Mouse (Mus musculus): ENCODE data around the gene Pex6. TPM values are rescaled to one million over a fixed set of nuclear protein-coding genes. Genes with fewer than 3 reads are reported as not detected.
A peak's percentile ranks its signal among the peaks of the same experiment; 100 is the strongest.

Pex6 gene
- polyA plus RNA-seq (2014; fragmentation: Nextera tagmentation; extraction: Ambion mirVana) = 20.5 and 21.0 TPM in 2 replicates

DNA sequence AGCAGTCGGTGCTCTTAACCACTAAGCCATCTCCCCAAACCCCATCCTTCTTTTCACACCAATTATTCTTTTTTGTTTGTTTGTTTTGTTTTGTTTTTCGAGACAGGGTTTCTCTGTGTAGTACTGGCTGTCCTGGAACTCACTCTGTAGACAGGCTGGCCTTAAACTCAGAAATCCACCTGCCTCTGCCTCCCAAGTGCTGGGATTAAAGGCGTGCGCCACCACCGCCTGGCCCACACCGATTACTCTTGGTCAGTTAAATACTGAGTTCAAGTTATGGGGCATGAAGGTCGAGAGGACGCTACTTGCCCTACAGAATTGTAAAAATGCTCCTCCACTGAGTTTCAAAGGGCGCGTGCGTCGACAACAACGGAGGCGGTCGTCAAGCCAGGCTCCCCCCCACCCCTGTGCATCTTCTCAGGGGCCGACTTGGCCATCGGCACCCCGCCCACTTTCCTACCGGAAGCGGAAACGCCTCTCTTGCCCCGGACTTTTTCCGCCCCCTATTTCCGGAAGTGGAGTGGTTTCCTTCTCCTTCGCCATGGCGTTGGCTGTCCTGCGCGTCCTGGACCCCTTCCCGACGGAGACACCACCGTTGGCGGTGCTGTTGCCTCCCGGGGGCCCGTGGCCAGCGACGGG lies at the start of gene Pex6:
Pex6 (plus strand) TSS at position 505 of the 639 bp plus-strand sequence.
- no peaks in the 10 kb centered on the region for H3K27me3 ChIP-seq (ENCODE audit: control insufficient read depth, insufficient read depth, low read length)
- peak within 1 kb of the TSS; percentile 97 for H3K4me2 ChIP-seq (replicated peaks; ENCODE audit: low read depth, low read length)
- peaks cover 20% of the 10 kb centered on the region for H3K36me3 ChIP-seq (ENCODE audit: control insufficient read depth, insufficient read depth, low read length)
- H3K9me3 ChIP-seq (ENCODE audit: control insufficient read depth, low read length) = no peaks in the 10 kb centered on the region
- H3K4me3 ChIP-seq (ENCODE audit: low read length) = peak within 1 kb of the TSS; percentile 100
- peaks cover 10% of the 10 kb centered on the region for H3K4me1 ChIP-seq (ENCODE audit: control insufficient read depth, insufficient read depth, low read length)
- 7% methylated on average over 36 of the region's 36 CpGs for WGBS
- ATAC-seq (ENCODE audit: low FRiP score, low TSS enrichment) = peak; percentile 92
- H3K9ac ChIP-seq (ENCODE audit: low read depth, low read length) = peak within 1 kb of the TSS; percentile 93
- H3K27ac ChIP-seq (ENCODE audit: low read depth, low read length) = peak within 1 kb of the TSS; percentile 56; the same call in 1 of the 2 replicates

DNA sequence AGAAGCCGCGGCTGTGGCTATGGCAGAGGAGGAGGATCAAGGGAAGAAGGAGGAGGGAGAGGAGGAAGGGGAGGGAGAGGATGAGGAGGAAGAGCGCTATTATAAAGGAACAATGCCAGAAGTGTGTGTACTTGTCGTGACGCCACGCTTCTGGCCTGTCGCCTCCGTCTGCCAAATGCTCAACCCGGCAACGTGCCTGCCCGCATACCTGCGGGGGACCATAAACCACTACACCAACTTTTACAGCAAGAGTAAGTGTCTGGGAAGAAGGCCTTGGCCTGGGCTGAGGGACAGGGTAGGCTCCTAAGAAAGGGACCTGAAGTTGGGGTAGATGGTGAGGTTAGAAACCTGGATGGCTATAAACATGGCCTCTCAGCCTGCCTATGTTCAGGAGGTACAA lies 49.3 kb upstream of the Pex6 start:
- no peak overlapping the region for H3K4me3 ChIP-seq (ENCODE audit: low read length)
- H3K4me2 ChIP-seq (replicated peaks; ENCODE audit: low read depth, low read length) = no peak overlapping the region
- no peak overlapping the region for H3K27ac ChIP-seq (ENCODE audit: low read depth, low read length)
- no peaks in the 10 kb centered on the region for H3K27me3 ChIP-seq (ENCODE audit: control insufficient read depth, insufficient read depth, low read length)
- no peaks in the 10 kb centered on the region for H3K9me3 ChIP-seq (ENCODE audit: control insufficient read depth, low read length)
- no peak for ATAC-seq (ENCODE audit: low FRiP score, low TSS enrichment)
- peaks cover 97% of the 10 kb centered on the region for H3K36me3 ChIP-seq (ENCODE audit: control insufficient read depth, insufficient read depth, low read length)
- H3K9ac ChIP-seq (ENCODE audit: low read depth, low read length) = no peak overlapping the region
- H3K4me1 ChIP-seq (ENCODE audit: control insufficient read depth, insufficient read depth, low read length) = no peaks in the 10 kb centered on the region
- WGBS = 84% methylated on average over 12 of the region's 12 CpGs

DNA sequence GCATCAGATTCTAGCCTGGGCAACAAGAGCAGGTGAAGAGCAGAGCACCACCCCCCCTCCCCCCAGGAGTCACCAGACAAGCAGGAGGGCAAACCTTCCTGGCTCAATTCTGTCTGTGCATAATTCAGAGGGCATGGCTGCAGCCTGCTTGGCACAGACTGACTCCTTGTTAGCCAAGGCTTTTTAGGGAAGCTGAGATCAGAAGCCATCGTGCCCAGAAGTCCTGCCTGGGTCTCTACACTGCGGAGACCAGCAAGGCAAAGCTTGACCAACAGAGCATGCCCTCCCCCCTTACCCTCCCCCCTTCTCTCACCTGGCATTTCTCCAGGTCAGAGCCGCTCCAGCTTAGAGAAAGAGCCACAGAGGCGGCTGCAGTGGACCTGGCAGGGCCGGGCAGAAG lies 48.5 kb upstream of the Pex6 start:
- Histone ChIP-seq H3K4me3 (ENCODE audit: low read length) (no peak overlapping the region), H3K4me1 (ENCODE audit: control insufficient read depth, insufficient read depth, low read length) (no peaks in the 10 kb centered on the region), H3K4me2 (replicated peaks; ENCODE audit: low read depth, low read length) (no peak overlapping the region), H3K9me3 (ENCODE audit: control insufficient read depth, low read length) (no peaks in the 10 kb centered on the region), H3K27ac (ENCODE audit: low read depth, low read length) (no peak overlapping the region), H3K9ac (ENCODE audit: low read depth, low read length) (no peak overlapping the region), H3K36me3 (ENCODE audit: control insufficient read depth, insufficient read depth, low read length) (peaks cover 95% of the 10 kb centered on the region), H3K27me3 (ENCODE audit: control insufficient read depth, insufficient read depth, low read length) (no peaks in the 10 kb centered on the region)
- WGBS = 81% methylated on average over 5 of the region's 5 CpGs
- ATAC-seq (ENCODE audit: low FRiP score, low TSS enrichment) = no peak

DNA sequence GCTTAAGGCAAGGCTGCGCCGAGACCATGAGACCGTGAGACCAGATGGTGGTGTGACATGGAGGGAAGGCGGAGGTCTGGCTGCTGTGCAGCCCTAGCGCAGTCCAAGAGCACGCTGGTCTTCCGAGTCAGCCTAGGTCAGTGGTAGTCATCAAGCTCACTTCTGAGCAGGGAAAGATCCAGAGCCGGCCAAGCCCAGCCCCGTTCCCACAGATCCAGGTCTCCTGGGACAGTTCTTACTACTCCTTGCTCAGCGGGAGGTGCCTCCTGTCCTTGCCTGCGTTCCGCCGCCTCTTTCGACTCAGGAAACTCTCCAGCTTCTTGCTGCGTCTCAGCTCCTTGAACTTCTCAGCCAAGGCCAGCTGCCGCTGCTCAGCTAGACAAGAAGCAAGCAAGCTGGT lies 43.6 kb upstream of the Pex6 start:
- Histone ChIP-seq H3K4me3 (ENCODE audit: low read length) (no peak overlapping the region), H3K4me1 (ENCODE audit: control insufficient read depth, insufficient read depth, low read length) (peaks cover 3% of the 10 kb centered on the region), H3K36me3 (ENCODE audit: control insufficient read depth, insufficient read depth, low read length) (peaks cover 74% of the 10 kb centered on the region), H3K27ac (ENCODE audit: low read depth, low read length) (no peak overlapping the region), H3K27me3 (ENCODE audit: control insufficient read depth, insufficient read depth, low read length) (no peaks in the 10 kb centered on the region), H3K4me2 (replicated peaks; ENCODE audit: low read depth, low read length) (no peak overlapping the region), H3K9ac (ENCODE audit: low read depth, low read length) (no peak overlapping the region), H3K9me3 (ENCODE audit: control insufficient read depth, low read length) (no peaks in the 10 kb centered on the region)
- no peak; the same call in 1 of the 2 replicates for ATAC-seq (ENCODE audit: low FRiP score, low TSS enrichment)
- WGBS = 86% methylated on average over 16 of the region's 16 CpGs

DNA sequence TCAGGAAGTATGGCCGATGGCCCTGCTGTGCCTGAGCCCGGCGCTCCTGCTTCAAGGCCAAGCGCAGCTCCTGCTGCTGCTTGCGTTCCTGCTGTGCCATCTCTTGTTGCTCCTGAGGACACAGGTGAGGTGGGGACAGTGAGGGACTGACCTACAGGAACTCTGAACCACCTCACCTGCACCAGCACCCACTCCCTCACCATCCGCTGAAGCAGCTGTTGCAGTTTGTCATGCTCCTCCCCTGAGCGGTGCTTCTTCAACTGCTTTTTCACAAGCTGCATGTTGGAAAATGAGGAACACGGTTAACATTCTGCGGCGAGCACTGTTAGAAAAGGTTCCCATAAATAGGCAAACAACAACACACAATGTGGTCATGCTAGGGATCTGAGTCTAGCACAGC lies 41.4 kb upstream of the Pex6 start:
- no peaks in the 10 kb centered on the region for H3K27me3 ChIP-seq (ENCODE audit: control insufficient read depth, insufficient read depth, low read length)
- peaks cover 56% of the 10 kb centered on the region for H3K36me3 ChIP-seq (ENCODE audit: control insufficient read depth, insufficient read depth, low read length)
- H3K9ac ChIP-seq (ENCODE audit: low read depth, low read length) = no peak overlapping the region
- no peak for ATAC-seq (ENCODE audit: low FRiP score, low TSS enrichment)
- no peak overlapping the region for H3K4me2 ChIP-seq (replicated peaks; ENCODE audit: low read depth, low read length)
- H3K4me3 ChIP-seq (ENCODE audit: low read length) = no peak overlapping the region
- peaks cover 17% of the 10 kb centered on the region for H3K4me1 ChIP-seq (ENCODE audit: control insufficient read depth, insufficient read depth, low read length)
- no peaks in the 10 kb centered on the region for H3K9me3 ChIP-seq (ENCODE audit: control insufficient read depth, low read length)
- 96% methylated on average over 10 of the region's 10 CpGs for WGBS
- H3K27ac ChIP-seq (ENCODE audit: low read depth, low read length) = no peak overlapping the region

DNA sequence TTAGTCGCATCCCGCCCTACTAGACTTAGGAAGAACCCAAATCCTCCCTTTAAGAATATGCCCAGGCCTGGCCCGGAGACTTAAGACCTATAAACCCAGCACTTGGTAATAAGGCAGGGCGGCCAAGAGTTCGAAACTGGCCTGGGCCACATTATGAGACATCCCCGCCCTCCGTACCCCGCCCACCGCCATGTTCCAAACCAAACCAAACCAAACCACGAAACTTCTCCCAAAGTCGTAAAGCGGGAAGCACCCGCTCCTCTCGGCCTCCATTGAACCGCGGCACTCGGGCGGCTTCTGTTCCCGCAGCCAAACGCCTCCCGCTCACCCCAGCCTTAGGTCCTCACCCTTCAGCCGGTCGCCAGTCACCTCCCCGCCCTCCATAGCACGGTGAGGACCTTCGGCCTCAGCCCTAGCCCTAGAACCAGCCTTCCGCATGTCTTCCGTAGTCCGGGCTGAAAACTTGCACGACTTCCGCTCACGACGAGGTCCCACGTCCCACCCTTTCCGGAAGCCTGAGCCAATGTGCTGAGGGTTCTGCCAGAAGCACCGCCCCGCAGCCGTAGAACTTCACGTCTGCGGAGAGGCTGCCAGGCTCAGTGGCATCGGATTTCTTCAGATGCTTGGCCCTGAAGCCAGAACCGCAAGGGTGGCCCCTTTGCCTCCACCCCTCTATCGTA lies 37.3 kb upstream of the Pex6 start, which contains the start of gene Rrp36:
Rrp36 (minus strand) TSS at position 503 of the 680 bp plus-strand sequence.
- WGBS = under 1% methylated on average over 43 of the region's 43 CpGs
- Histone ChIP-seq H3K36me3 (ENCODE audit: control insufficient read depth, insufficient read depth, low read length) (peaks cover 64% of the 10 kb centered on the region), H3K27me3 (ENCODE audit: control insufficient read depth, insufficient read depth, low read length) (no peaks in the 10 kb centered on the region), H3K9me3 (ENCODE audit: control insufficient read depth, low read length) (no peaks in the 10 kb centered on the region), H3K4me3 (ENCODE audit: low read length) (peak within 1 kb of the TSS; percentile 72), H3K4me2 (replicated peaks; ENCODE audit: low read depth, low read length) (peak within 1 kb of the TSS; percentile 77), H3K27ac (ENCODE audit: low read depth, low read length) (peak within 1 kb of the TSS; percentile 83), H3K9ac (ENCODE audit: low read depth, low read length) (peak within 1 kb of the TSS; percentile 74), H3K4me1 (ENCODE audit: control insufficient read depth, insufficient read depth, low read length) (peaks cover 27% of the 10 kb centered on the region)
- ATAC-seq (ENCODE audit: low FRiP score, low TSS enrichment) = peak; percentile 92

DNA sequence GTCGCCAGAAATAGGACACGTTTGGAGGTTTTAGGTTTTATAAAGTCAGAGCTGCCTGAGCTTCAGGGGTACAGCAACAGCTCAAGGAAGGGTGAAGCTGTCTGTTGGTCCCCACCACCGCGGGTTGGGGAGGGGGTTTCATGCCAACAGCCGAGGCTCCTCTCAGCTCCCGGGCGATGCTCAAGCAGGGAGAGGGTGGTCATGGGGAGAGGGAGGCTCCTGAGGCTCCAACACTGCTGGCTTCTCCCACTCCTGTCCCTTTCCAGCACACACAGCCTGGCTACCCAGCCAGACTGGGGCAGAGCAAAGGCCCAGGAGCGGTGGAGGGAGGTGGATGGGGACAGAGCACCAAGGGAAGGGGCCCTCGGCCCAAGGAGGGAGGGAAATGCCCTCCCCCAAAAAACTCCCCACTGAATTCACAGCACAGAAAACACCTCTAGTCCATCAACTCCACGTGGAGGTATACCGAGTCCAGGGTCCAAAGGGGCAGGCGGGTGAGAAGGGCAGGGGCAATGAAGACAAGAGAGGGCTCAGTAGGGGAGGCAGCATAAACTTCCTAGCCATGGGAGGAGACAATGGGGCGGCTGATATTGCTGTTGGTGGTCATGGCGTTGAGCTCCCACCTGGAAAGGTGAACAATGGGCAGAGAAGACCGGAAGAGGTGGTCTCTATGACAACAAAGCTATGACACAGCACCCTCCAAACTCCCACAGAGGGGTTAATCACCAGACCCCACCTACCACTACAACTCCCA lies 36.6 kb upstream of the Pex6 start:
- H3K4me2 ChIP-seq (replicated peaks; ENCODE audit: low read depth, low read length) = peak overlapping the region; percentile 77
- H3K4me1 ChIP-seq (ENCODE audit: control insufficient read depth, insufficient read depth, low read length) = peaks cover 34% of the 10 kb centered on the region
- peak; percentile 32 for ATAC-seq (ENCODE audit: low FRiP score, low TSS enrichment)
- 23% methylated on average over 15 of the region's 15 CpGs for WGBS
- H3K27ac ChIP-seq (ENCODE audit: low read depth, low read length) = peak overlapping the region; percentile 83
- no peaks in the 10 kb centered on the region for H3K9me3 ChIP-seq (ENCODE audit: control insufficient read depth, low read length)
- H3K9ac ChIP-seq (ENCODE audit: low read depth, low read length) = peak overlapping the region; percentile 74
- H3K4me3 ChIP-seq (ENCODE audit: low read length) = peak overlapping the region; percentile 72
- no peaks in the 10 kb centered on the region for H3K27me3 ChIP-seq (ENCODE audit: control insufficient read depth, insufficient read depth, low read length)
- peaks cover 58% of the 10 kb centered on the region for H3K36me3 ChIP-seq (ENCODE audit: control insufficient read depth, insufficient read depth, low read length)

DNA sequence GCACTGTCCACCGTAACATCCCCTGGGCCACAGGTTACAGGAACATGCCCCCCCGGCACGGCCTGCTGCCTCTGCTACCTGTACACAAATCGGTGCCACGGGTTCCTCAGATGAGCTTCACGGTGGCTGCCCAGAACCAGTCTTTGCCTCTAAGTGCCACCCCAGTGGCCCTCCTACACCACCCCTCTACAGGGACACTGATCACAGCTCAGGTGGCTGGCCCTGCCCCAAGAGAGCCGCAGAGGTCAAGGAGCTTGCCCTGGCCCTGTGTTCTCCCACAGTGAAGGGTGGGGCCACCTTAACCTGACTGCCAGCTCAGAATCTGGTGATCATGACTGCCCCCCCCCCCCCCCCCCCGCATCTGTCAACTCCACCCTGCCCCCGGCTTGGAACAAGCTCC lies 32.8 kb upstream of the Pex6 start, which contains the start of gene Mea1:
Mea1 (plus strand) TSS at position 378 of the 400 bp plus-strand sequence.
- H3K9ac ChIP-seq (ENCODE audit: low read depth, low read length) = peak within 1 kb of the TSS; percentile 72
- H3K4me1 ChIP-seq (ENCODE audit: control insufficient read depth, insufficient read depth, low read length) = peaks cover 30% of the 10 kb centered on the region
- H3K27me3 ChIP-seq (ENCODE audit: control insufficient read depth, insufficient read depth, low read length) = no peaks in the 10 kb centered on the region
- WGBS = 83% methylated on average over 8 of the region's 9 CpGs
- H3K27ac ChIP-seq (ENCODE audit: low read depth, low read length) = peak within 1 kb of the TSS; percentile 92; the same call in 1 of the 2 replicates
- H3K9me3 ChIP-seq (ENCODE audit: control insufficient read depth, low read length) = no peaks in the 10 kb centered on the region
- H3K36me3 ChIP-seq (ENCODE audit: control insufficient read depth, insufficient read depth, low read length) = peaks cover 48% of the 10 kb centered on the region
- peak within 1 kb of the TSS; percentile 59 for H3K4me3 ChIP-seq (ENCODE audit: low read length)
- H3K4me2 ChIP-seq (replicated peaks; ENCODE audit: low read depth, low read length) = peak within 1 kb of the TSS; percentile 53
- ATAC-seq (ENCODE audit: low FRiP score, low TSS enrichment) = no peak
